Mouse (Mus musculus): ENCODE measurements around the gene Spata5. TPM values are rescaled to one million over a fixed set of nuclear protein-coding genes. Genes with fewer than 3 reads are reported as not detected.
"Not testable (repeated sequence)": the region's sequence is repeated elsewhere in the genome, so short reads cannot be mapped to it uniquely, and the experiment has no call there.

Spata5 gene
- total RNA-seq, 2 experiments from 2014 or later = 8.4 to 8.8 TPM

- no peak for DNase-seq
- intact Hi-C loops (cut with DNase I) = no loop called here
Measured at GRCm38 (mm10) chr3:37500939-37501338, 81.2 kb downstream of the Spata5 start.

DNA sequence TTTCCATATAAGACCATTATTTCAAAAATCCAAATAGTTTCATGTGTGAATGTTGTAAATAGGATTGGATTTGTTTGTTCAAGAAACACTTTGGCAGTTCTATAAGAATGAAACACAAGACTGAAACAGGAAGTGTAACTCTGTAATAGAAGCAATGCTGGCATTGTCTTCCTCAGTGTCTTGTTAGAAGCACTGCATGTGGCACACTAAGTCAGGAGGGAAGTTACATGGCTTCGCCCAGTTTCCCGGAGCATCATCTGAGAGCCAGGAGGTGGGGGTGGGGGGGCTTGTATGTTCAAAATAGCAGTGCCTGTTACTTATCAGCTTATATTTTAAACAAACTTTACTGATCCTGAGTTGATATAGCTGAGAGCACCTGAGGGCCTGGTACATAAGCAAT is 82.9 kb downstream of the Spata5 start:
- intact Hi-C loops (cut with DNase I) = no loop called here
- no peak for DNase-seq

DNA sequence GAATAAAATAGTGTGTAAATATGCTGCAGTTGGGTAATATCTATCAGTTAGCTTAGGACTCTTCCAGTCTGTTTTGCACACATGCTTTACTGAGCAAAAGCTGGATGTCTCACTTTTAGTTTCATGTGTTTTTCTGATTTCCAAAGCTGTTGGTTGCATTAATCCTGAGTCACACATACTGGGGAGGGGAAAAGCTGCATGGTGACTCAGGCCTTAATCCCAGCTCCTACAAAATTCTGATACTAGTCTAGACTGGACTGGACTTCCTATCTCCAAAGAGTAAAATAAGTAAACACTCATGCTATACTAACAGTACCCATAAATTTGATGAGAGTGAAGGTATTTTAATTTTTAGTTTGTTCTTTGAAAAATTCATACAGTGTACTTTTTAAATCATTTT is 84.2 kb downstream of the Spata5 start:
- intact Hi-C loops (cut with DNase I) = no loop called here
- DNase-seq = no peak

DNA sequence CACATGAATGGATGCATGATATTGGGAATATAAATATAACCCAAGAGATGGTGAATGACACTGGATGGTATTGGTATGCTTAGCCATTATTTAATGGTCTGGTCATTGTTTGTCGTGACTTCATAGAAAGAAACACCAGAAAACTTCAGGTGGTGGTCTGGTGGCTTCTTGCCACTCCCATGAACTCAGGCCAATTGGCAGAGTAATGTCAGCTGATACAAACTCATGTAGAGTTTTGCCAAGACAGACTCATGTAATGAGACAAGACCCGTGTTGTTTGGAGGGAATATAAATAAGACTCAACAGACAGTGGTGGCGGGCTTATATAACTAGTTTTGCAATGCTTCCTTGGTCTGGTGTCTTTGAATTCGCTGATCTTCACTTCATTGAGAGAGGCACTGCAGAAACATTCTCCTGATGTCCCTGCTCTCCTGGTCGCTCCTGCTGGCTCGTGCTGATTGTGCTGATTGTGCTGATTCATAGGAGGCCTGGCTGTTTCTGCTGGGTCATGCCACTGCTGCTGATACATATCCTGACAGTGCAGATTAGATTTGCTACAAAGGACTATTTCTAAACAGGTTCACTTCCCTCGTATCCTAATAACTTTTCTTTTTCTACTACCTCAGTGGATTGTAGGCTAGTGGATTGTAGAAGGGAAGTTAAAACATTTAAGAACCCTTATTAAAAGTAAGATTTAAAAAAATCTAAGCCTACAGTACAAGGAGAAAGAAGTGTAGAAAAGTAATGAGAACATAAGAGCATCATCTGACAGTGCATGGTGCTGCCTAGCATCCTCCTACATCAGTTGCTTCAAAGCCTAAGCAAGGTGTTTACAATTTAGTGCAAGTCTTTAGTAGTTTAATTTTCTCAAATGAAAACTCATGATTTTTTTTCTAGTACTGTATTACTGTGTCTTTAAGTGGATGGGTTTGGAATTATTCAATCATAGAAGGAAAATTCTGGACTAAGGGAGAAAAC is 90.6 kb downstream of the Spata5 start:
- intact Hi-C loops (cut with DNase I) = no loop called here
- DNase-seq = no peak

GRCm38 (mm10) chr3:37515485-37515884 is 95.8 kb downstream of the Spata5 start:
- DNase-seq = peak; percentile 8 to 11
- intact Hi-C loops (cut with DNase I) = no loop called here

- intact Hi-C loops (cut with DNase I) = no loop called here
Measured at GRCm38 (mm10) chr3:37516379-37516778, 96.7 kb downstream of the Spata5 start.

GRCm38 (mm10) chr3:37518611-37519010 is 98.9 kb downstream of the Spata5 start:
- DNase-seq = no peak
- intact Hi-C loops (cut with DNase I) = no loop called here

More at GRCm38 (mm10) chr3:37516379-37516778, 96.7 kb downstream of the Spata5 start:
- DNase-seq = no peak

DNA sequence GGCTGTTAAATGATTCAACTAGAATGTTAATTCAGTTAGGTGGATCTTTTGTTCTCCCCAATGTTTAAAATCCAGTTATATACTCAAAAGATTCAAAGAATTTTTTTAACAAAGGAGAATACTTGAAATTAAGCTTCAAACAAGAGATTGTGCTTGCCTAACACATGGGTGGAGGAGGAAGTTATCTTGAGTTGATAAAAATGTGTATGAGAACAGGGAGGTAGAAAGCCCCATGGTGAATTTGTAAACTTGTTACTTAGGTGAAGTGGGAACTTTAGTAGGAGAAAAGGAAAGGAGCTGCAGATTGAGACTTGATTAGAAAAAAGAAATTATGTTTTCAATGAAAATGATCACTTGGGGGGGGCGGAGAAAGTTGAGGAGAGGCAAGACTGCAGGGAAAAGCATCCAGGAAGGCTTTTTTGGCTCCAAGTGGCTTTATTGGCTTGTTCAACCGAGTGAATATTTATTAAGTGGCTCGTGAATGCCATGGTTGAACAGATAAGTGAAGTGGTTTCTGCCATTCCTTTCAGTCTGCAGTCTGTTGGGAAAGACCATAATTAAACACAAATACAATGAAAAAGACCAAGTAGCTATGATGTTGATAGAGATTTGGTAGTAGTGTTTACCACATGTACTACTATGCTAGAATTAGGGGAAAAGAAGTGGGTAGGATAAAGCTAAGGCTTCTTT is 100.8 kb downstream of the Spata5 start:
- intact Hi-C loops (cut with DNase I) = no loop called here
- no peak for DNase-seq

DNA sequence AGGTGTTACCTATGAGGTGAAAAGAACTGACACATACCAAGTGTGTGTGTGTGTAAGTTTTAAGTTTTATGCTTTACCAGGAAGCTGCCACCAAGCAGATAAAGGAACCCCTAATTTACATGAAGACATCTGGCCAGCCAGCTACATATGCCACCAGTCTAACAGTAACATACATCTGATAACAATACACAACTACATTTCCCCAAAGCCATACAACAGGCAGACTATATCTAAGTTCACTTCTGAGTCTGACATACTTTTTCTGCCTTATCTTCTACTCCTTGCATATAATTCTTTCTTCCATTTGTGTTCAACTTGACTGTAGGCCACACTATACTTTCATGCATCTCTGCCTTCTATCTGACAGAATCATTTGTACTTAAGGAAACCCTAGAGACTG is 112.4 kb downstream of the Spata5 start:
- intact Hi-C loops (cut with DNase I) = no loop called here
- no peak for DNase-seq

GRCm38 (mm10) chr3:37540701-37541100 is 121.0 kb downstream of the Spata5 start:
- intact Hi-C loops (cut with DNase I); DNase-seq: not testable (repeated sequence)

DNA sequence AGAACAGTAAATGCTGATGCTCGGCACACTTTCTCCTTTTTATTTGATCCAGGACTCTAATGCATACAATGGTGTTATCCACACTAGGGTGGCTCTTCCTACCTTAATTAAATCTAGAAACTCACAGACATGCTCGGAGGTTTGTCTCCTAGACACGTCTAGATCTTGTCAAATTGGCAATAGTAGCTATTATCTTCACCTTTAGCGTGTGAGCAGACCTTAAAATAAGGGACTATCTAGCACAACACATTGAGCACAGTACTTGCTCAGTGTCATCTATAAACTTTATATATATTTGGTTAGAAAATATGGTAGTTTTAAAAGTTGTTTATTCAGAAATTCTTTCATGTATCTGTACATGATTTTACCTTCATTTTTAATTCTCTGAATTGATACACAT is 126.7 kb downstream of the Spata5 start:
- no peak for DNase-seq
- intact Hi-C loops (cut with DNase I) = no loop called here

DNA sequence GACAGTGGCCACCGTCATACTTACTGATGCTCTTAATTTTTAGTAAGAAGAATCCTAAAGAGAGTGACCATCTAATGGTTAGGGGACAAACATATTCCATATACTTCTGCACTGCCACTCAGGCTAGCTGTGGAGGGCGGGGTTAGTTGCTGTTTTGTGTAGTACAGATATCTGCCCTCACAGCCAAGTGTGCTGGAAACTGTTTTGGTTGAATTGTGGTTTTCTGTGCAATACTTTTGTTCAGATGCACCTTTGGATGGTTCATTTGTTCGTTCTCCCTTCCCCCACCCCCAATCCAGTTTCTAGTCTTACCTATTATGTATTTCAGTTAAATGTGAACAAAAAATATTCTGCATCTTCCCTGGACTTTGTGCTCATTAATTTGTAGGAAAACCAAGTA is 130.5 kb downstream of the Spata5 start:
- intact Hi-C loops (cut with DNase I) = no loop called here

GRCm38 (mm10) chr3:37550594-37550993 is 130.9 kb downstream of the Spata5 start:
- no peak for DNase-seq
- intact Hi-C loops (cut with DNase I) = no loop called here

More for the DNA sequence above, 130.5 kb downstream of the Spata5 start:
- no peak for DNase-seq

DNA sequence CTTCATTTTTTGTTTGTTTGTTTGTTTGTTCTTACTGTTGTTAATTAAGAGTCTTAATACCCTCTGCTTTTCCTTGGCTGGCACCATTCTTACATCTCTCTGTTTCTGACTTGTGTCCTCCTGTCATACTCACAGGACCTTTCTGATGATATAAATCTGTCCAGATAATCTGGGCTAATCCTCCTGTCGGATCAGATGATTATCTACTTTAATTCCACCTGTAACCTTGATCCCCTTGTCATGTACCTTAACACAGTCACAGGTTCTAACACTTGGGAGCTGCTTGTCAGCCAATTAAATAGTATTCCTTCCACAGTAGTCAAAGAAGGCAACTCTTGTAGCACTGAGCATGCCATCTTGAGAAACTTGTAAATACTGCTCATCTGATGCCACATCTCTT is 131.8 kb downstream of the Spata5 start:
- no peak for DNase-seq
- intact Hi-C loops (cut with DNase I) = no loop called here

DNA sequence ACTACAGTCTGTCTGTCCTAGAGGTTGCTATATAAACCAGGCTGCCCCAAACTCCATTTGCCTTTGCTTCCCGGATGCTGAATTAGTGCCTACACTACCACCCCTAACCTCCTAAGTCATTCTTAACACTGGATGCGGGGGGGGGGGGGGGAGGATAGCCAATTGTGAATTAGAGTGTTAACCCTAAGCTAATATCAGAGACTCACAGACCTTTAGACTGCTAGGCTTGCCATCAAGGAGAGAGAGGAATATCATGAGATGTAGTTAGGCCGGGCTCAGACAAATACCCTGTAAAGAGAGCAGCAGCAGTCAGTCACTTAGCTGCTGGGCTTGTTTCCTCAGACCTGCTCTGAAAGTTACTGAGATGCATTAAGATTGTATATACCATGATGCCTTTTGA is 132.5 kb downstream of the Spata5 start:
- DNase-seq = no peak
- intact Hi-C loops (cut with DNase I) = no loop called here

- intact Hi-C loops (cut with DNase I) = no loop called here
- DNase-seq = no peak
Measured at GRCm38 (mm10) chr3:37553371-37554033, 133.8 kb downstream of the Spata5 start.

DNA sequence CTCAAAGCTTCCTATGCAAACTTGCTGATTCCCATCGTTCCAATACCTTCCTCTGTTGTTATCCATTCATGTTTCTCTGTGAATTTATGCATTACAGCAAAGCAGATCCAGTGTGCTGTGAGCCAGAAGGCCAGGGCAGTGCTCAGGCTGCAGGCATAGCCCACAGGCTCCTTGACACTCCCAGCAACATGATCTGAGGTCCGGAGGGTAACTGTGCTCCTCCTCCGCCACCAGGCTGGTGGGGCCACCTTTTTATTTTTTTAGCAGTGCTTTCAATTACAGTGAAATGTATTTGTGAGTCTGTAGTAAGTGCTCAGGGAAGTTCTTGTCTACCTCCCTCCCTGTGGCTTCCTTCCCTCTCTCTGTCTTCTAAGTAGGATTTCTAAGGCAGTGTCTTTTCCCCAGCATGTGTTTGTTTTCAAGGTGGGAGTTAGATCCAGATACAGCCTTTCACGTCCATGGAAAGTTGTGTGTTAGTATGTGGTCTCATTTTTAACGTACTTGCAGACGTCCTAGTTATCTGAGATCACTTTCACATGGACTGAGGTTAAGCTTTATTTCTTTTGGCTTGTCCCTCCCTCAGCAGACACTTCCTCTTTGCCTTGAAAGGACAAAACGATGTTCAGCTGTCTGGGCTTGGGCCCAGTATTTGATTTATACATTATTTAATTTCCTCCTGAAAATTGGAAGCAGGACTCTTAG is 136.9 kb downstream of the Spata5 start:
- no peak for DNase-seq
- intact Hi-C loops (cut with DNase I) = no loop called here

DNA sequence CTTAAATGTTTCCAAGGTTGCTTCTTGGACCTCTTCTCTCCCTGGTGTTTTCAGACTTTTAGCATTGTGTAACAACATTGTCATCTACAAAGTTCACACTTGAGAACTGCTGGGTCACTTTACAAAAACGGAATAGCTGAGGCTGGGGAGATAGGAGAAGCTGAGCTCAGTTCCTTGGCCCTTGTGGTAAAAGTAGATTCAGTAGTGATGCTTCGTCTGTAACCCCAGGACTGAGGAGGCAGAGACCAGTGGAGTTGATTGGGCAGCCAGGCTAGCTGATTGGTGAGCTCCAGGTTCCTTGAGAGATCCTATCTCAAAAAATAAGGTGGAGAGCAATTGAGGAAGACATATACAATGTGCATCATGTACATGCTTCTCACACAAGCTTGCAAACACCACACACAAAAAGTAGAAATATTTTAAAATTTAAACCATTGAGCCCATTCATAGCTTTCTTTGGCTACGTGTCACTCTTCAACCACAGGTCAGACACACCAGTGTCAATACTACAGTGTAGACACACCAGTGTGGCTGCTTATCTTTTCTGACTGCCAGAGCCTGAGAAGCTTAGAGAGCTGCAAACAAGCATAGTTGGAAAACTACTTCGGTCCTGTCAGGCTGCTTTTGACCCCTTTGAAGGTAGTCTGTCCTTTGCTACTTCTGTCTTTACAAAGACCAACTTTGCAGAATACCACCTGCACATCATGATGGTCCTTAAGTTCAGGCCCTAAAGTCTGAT is 138.2 kb downstream of the Spata5 start:
- DNase-seq = no peak
- intact Hi-C loops (cut with DNase I) = no loop called here

DNA sequence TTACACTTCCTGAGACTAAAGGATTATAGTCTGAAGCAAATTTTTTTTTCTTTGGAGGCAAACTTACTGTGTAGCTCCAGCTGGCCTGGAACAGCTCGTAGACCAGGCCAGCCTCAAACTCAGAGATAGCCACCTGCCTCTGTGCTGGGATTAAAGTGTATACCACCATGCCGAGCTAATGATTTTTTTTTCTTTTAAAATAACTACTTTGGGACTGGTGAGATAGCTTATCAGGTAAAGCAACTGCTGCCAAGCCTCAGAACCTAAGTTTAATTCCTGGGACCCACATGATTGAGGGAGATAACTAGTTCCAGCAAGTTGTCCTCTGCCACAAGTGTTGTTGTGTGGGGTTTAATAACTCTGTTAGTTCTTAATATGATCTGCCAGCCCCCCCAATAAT is 139.6 kb downstream of the Spata5 start:
- DNase-seq = no peak
- intact Hi-C loops (cut with DNase I) = no loop called here

DNA sequence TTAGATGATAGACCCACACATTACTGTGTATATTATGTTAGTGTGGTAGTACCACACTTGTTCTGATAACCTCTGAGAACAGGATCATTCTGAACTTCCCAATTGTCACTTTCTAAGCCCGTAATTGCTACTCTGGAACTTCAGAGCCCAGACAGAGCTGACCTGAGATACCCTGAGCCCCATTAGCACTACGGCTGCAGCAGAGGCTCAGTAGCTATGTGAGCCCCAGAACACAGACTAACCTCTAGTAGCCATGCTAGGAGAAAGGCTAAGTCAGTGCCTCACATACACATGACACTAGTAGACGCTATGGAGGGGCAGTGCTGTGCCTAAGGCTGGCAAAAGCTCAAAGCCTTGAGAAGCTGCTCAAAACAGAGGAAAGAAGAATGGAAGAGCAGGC is 141.8 kb downstream of the Spata5 start:
- intact Hi-C loops (cut with DNase I) = no loop called here
- no peak for DNase-seq

All from gastrocnemius, postnatal 36 days (tissue).